Mouse (Mus musculus) C2C12 (cell line): ENCODE measurements around the gene Gucd1.

Source experiments
- CTCF ChIP-seq: IDR thresholded peaks from one replicate; pipeline ENCODE4 v1.5.1; 2011; ENCODE audit not compliant: control insufficient read depth, insufficient read depth, insufficient read length
- USF1 ChIP-seq: IDR thresholded peaks from one replicate; pipeline ENCODE4 v1.6.1; 2011; ENCODE audit warnings: low read depth, mild to moderate bottlenecking, control low read depth, moderate library complexity

GRCm38 (mm10) chr10:75513306-75514067 is 4.3 kb downstream of the Gucd1 start:
- no peak for TF ChIP-seq CTCF
- no peak for TF ChIP-seq USF1
